Mouse (Mus musculus) right cerebral cortex, postnatal 25 days (tissue): ENCODE measurements around the gene Rufy3.

Source experiments
- DNase-seq: peaks from one replicate; pipeline ENCODE4 v3.0.0; 2022

Rufy3 gene

DNA sequence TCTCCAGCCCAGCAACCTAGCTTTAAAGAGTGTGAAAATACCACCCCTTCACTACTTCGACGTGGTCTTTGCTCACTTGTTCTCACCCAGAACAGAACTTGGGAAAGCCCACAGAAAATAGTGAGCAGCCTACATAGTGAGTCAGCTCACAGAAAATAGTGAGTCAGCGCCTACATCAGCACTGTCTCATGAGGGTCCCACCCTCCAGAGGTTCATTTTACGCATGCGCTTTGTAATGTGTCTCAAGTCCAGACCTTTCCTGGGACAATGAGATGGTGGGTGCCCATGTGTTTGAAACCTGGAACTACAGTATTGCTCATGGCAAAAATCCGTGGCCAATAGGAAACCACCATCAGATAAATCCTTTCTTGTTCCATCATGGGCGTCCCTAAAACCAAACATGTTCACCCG lies 123.2 kb downstream of the Rufy3 start:
- no peak for DNase-seq

DNA sequence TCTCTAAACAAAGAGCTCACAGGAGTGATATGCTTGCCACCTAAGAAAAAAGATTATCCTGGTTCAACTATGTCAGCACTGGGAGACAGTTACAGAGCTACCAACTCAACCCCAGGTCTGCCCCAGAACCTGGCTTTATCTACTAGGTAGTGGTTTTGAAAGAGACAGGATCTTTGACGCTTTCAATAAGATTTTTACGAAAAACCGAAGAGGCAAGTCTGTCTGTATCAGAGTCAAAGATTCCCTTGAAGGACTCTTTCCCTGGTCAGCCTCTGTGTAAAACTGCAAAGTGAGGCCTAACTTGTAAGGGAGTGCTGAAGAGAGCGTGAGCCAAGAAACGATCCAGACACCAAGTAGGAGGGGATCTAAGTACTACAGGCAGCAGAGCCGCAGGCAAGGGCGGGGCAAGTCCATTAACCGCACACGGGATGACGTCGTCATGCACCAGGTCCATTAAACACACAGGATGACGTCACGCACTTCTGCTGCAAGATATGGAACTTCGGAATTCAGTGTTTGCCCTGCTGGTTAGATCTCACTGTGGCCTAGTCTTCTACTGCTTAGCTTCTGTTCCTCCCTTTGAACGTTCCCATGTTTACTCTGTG lies 123.8 kb downstream of the Rufy3 start:
- no peak for DNase-seq

DNA sequence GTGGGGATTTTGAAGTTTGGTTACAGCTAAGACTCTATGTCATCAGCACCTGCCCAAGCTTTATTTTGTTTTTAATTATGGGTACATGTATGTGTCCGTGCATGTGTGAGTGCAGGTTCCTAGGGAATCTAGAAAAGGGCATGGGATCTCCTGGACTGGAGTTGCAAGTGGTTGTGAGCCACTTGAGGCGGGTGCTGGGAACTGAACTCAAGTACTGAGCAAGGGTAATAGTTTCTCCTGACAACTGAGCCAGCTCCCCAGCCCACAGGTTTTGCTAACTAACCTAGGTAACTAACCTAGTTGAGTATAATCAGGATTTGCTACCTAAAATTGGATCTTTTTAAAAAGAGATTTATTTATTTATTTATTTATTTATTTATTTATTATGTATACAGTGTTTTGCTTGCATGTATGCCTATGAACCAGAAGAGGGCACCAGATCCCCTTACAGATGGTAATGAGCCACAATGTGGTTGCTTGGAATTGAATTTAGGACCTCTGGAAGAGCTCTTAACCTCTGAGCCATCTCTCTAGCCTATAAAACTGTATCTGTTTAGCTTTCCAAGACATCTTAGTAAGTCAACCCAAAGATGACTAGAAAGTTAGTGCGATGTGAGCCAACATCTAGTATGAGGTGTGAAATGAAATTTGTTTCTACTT lies 124.6 kb downstream of the Rufy3 start:
- DNase-seq = no peak

DNA sequence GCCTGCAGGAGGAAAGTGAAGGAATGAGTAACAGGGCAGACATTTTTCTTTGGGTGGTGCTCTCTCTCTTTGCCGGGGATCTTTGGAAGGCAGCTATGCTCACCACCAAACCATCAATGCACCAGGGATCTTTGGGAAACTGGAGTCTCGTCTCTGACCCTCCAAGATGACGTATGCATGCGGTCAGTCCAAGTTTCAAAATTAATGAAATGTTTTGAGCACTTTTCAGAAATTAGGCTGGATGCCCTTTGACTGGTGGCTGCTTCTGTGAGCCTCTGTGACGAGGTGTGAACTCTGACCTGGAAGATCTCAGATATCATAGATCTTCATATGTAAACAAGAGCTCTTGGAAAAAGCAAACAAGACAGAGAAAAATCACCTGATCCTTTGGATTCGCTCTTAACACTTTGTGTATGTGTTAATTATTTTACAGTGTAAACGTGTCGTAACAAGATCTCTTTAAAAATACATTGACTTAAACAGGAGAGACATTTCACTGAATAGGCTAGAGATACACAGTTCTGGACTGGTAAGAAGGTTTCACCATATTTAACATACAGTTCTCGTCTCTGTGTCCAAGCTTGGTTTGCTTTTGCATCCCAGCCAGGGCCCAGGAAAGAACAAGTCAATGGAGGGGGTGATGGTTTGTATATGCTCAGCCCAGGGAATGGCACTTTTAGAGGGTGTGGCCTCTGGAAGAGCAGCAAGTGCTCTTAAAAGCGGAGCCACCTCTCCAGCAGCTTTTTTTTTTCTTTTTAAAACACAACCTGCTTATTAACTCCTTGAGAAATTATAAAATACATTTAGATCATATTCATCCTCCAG lies 126.1 kb downstream of the Rufy3 start:
- no peak for DNase-seq

DNA sequence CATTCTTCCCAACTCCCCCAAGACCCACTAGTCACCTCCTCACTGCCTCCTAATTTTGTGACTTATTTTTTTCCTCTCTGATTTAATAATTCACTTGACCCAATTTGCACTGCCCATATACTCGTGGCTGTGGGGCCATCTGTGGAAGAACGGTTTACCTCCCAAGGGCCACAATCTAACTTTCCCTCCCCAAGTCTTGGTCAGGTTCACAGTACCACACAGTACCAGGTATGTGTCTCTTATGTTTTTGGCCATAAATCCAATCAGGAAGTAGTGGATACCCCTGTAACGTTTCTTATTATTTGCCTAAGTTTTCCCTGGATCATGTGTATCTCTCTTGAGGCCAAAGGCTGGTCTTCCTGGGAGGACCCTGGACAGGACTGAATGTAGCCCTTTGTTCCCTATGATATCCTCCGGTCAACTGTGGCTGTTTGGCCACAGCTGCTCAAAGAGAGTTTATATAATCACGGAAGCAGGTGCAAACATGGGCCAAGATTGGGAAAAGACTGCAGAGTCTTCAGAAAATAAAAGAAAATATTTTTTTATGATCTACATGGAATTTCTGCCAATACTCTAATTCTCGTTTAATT lies 126.8 kb downstream of the Rufy3 start:
- no peak for DNase-seq

DNA sequence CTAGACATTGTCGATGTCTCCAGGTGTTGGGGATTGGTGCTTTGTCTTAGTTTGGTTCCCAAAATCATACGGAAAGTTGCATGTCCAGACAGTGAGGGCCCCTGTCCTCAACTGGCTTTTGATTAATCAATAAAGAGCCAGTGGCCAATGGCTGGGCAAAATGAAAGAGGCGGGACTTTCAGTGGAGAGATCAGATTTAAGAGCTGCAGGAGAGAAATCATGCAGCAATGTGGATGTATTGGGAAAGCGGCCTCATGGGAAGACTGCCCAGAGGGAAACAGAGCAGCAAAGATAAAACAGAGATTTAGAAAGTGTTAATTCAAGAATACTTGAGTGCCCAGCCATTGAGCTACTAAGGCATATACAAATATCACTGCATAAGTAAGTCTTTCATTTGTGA lies 127.7 kb downstream of the Rufy3 start:
- no peak for DNase-seq

DNA sequence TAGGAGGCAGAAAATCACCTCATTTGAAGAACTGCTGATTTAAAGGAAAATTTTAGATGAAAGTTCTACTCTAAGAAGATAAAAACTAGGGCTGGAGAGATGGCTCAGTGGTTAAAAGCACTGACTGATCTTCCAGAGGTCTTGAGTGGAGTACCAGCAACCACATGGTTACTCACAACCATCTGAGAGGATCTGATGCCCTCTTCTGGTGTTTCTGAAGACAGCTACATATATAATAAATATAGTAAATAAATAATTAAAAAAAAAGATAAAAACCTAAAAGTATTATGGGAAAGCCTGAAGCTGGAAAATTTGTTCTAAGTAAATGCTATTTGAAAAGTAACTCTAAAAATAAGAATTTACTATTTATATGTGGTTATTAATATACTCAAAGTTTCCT lies 128.2 kb downstream of the Rufy3 start:
- DNase-seq = no peak

DNA sequence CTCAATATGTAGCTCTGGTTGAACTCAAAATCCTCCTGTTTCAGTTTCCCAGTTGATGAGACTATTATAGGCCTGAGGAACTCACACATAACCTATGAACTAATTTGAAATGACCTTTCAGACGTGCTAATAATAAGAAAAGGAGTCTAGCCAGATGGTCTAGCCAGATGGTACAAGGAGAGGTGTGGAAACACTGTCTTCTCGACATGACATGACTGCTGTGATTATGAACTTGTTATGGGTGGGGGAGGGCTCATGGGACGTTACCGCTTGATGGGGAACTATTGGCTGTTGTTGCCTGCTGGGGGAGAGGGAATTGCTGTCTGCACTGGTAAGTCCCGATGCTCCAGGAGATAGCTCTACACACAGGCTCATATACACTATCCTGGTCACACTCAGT lies 132.5 kb downstream of the Rufy3 start:
- DNase-seq = no peak

DNA sequence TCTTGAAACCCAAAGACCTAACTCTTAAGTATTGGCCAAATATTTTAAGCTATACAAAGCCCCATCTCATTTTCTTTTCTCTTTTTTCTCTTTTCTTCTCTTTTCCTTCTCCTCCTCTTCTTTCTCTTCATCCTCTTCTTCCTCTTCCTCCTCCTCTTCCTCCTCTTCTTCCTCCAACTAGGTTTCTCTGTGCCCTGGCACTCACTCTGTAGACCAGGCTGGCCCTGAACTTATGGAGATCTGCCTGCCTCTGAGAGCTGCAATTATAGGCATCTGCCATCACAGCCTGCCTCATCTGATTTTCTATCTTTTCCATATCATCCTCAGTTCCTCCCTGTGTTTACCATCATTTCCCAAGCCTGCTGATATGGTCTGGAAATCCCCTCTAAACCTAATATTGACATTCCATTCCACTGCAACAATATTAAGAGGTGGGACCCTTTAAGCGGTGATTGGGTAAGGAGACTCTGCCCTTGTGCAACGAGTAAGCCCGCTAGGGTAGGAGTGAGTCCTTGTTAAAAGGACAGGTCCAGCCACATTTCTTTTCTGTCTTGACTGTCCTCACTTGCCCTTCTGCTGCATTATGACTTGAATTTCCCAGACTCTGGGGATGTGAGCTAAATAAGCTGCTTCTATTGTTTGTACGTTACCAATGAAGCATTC lies 134.5 kb downstream of the Rufy3 start:
- DNase-seq = no peak
